Mouse (Mus musculus) MEL (cell line): ENCODE measurements around the gene Gtpbp8. TPM values are rescaled to one million over a fixed set of nuclear protein-coding genes. Genes with fewer than 3 reads are reported as not detected.

Experiments used
- DNase-seq: peaks from one replicate; pipeline ENCODE4 v3.0.0; 2011; ENCODE audit warnings: low read depth, low spot score
- H3K27ac ChIP-seq: 2 replicates; pipeline ENCODE4 v1.5.1; 2012; ENCODE audit warnings: low read depth, mild to moderate bottlenecking, control low read depth, low read length, moderate library complexity; ENCODE audit not compliant: control insufficient read depth
- H3K27me3 ChIP-seq, 2 experiments: fragments of 150-350 bp in 1 of 2; sonication (generic) in 1 of 2; 2 replicates each; pipeline ENCODE4 v1.6.1; 2012; ENCODE audit warnings: low read length in 2 of 2, mild to moderate bottlenecking in 2 of 2, improper control_type of control experiment in 1 of 2, moderate library complexity in 1 of 2; ENCODE audit not compliant: insufficient read depth in 2 of 2, control insufficient read depth in 1 of 2
- H3K36me3 ChIP-seq, 2 experiments: 2 replicates each; pipeline ENCODE4 v1.6.1; 2012 to 2014; ENCODE audit warnings: low read length in 2 of 2, improper control_type of control experiment in 1 of 2, inconsistent platforms in 1 of 2, mild to moderate bottlenecking in 1 of 2; ENCODE audit not compliant: insufficient read depth in 2 of 2, control insufficient read depth in 1 of 2
- H3K4me1 ChIP-seq, 2 experiments: fragments of 150-350 bp in 1 of 2; sonication (generic) in 1 of 2; 2 replicates each; pipeline ENCODE4 v1.6.1; 2012; ENCODE audit warnings: low read length in 2 of 2, improper control_type of control experiment in 1 of 2, mild to moderate bottlenecking in 1 of 2; ENCODE audit not compliant: insufficient read depth in 2 of 2, control insufficient read depth in 1 of 2
- H3K4me3 ChIP-seq, 2 experiments: fragments of 150-350 bp in 1 of 2; sonication (generic) in 1 of 2; 2 replicates each; pipeline ENCODE4 v1.5.1; 2012; ENCODE audit warnings: low read depth in 2 of 2, low read length in 2 of 2, mild to moderate bottlenecking in 2 of 2, moderate library complexity in 2 of 2, control low read depth in 1 of 2, improper control_type of control experiment in 1 of 2; ENCODE audit not compliant: control insufficient read depth in 1 of 2, insufficient read depth in 1 of 2
- H3K79me2 ChIP-seq: 2 replicates; pipeline ENCODE4 v1.6.1; 2012; ENCODE audit warnings: mild to moderate bottlenecking, low read length, moderate library complexity; ENCODE audit not compliant: control insufficient read depth, poor library complexity, insufficient read depth
- H3K9ac ChIP-seq: 2 replicates; pipeline ENCODE4 v1.6.1; 2012; ENCODE audit warnings: low read depth, mild to moderate bottlenecking, control low read depth, low read length, moderate library complexity; ENCODE audit not compliant: control insufficient read depth, poor library complexity, severe bottlenecking
- H3K9me3 ChIP-seq: fragments of 150-350 bp; sonication (generic); replicated peaks from 2 replicates; pipeline ENCODE4 v1.6.1; 2012; ENCODE audit warnings: mild to moderate bottlenecking, low read length, improper control_type of control experiment, moderate library complexity; ENCODE audit not compliant: insufficient read depth
- BHLHE40 ChIP-seq: IDR thresholded peaks from 2 replicates; pipeline ENCODE4 v1.6.1; 2012; ENCODE audit warnings: low read depth, mild to moderate bottlenecking, inconsistent platforms, low read length, improper control_type of control experiment, borderline replicate concordance
- E2F4 ChIP-seq: IDR thresholded peaks from 2 replicates; pipeline ENCODE4 v1.6.1; 2011; ENCODE audit warnings: low read depth, low read length, improper control_type of control experiment, borderline replicate concordance
- EP300 ChIP-seq, 2 experiments: IDR thresholded peaks; 2 replicates each; pipeline ENCODE4 v1.6.1; 2011; ENCODE audit warnings: improper control_type of control experiment in 2 of 2, low read length in 2 of 2, low read depth in 1 of 2, mild to moderate bottlenecking in 1 of 2
- ETS1 ChIP-seq: IDR thresholded peaks from 2 replicates; pipeline ENCODE4 v1.6.1; 2012; ENCODE audit warnings: low read depth, mild to moderate bottlenecking, inconsistent platforms, low read length, improper control_type of control experiment, moderate library complexity
- GATA1 ChIP-seq: IDR thresholded peaks from 2 replicates; pipeline ENCODE4 v1.6.1; 2011; ENCODE audit warnings: low read depth, low read length, improper control_type of control experiment
- HCFC1 ChIP-seq: IDR thresholded peaks from 2 replicates; pipeline ENCODE4 v1.6.1; 2012; ENCODE audit warnings: low read depth, mild to moderate bottlenecking, inconsistent platforms, low read length, improper control_type of control experiment, moderate library complexity
- JUND ChIP-seq: IDR thresholded peaks from 2 replicates; pipeline ENCODE4 v1.6.1; 2011; ENCODE audit warnings: low read depth, mild to moderate bottlenecking, improper control_type of control experiment, low read length
- MAX ChIP-seq: IDR thresholded peaks from 2 replicates; pipeline ENCODE4 v1.6.1; 2011; ENCODE audit warnings: low read length, improper control_type of control experiment
- MAZ ChIP-seq: IDR thresholded peaks from 2 replicates; pipeline ENCODE4 v1.6.1; 2012; ENCODE audit warnings: low read depth, mild to moderate bottlenecking, inconsistent platforms, low read length, improper control_type of control experiment
- MYB ChIP-seq: IDR thresholded peaks from 2 replicates; pipeline ENCODE4 v1.6.1; 2011; ENCODE audit warnings: mild to moderate bottlenecking, low read depth, low read length, improper control_type of control experiment
- NELFE ChIP-seq: IDR thresholded peaks from 2 replicates; pipeline ENCODE4 v1.6.1; 2011; ENCODE audit warnings: low read depth, low read length, improper control_type of control experiment
- POLR2A ChIP-seq, 2 experiments: IDR thresholded peaks; 2 replicates each; pipeline ENCODE4 v1.6.1; 2011 to 2012; ENCODE audit warnings: low read length in 2 of 2, mild to moderate bottlenecking in 2 of 2, control low read depth in 1 of 2, improper control_type of control experiment in 1 of 2, low read depth in 1 of 2, moderate library complexity in 1 of 2; ENCODE audit not compliant: control insufficient read depth in 1 of 2, insufficient read depth in 1 of 2, poor library complexity in 1 of 2
- POLR2AphosphoS2 ChIP-seq: IDR thresholded peaks from 2 replicates; pipeline ENCODE4 v1.6.1; 2011; ENCODE audit warnings: low read length, improper control_type of control experiment
- POLR2AphosphoS5 ChIP-seq: IDR thresholded peaks from 2 replicates; pipeline ENCODE4 v1.6.1; 2012; ENCODE audit warnings: low read depth, borderline replicate concordance, mild to moderate bottlenecking, inconsistent platforms, low read length, moderate library complexity, mixed read lengths
- RCOR1 ChIP-seq: IDR thresholded peaks from 2 replicates; pipeline ENCODE4 v1.6.1; 2012; ENCODE audit warnings: low read depth, mild to moderate bottlenecking, inconsistent platforms, low read length, improper control_type of control experiment
- SMC3 ChIP-seq: IDR thresholded peaks from 2 replicates; pipeline ENCODE4 v1.6.1; 2011; ENCODE audit warnings: low read depth, low read length, improper control_type of control experiment
- ZKSCAN1 ChIP-seq: IDR thresholded peaks from 2 replicates; pipeline ENCODE4 v1.6.1; 2012; ENCODE audit warnings: low read depth, mild to moderate bottlenecking, inconsistent platforms, low read length, improper control_type of control experiment, moderate library complexity
- ZNF384 ChIP-seq: IDR thresholded peaks from 2 replicates; pipeline ENCODE4 v1.6.1; 2012; ENCODE audit warnings: low read depth, mild to moderate bottlenecking, inconsistent platforms, low read length, improper control_type of control experiment
- polyA plus RNA-seq, 2 experiments: library from polyadenylated mRNA; stranded (reverse) in 1 of 2; unstranded in 1 of 2; fragments of >175 nt in 1 of 2; fragments of >200 nt in 1 of 2; gene quantifications; 2 replicates each; pipeline versions ENCODE4 v1.2.1 to v1.2.4; 2012; ENCODE audit warnings: low replicate concordance in 2 of 2, low read depth in 1 of 2; ENCODE audit not compliant: insufficient read length in 2 of 2, insufficient read depth in 1 of 2, missing spikeins in 1 of 2
- total RNA-seq: library from RNA; depleted of rRNA; stranded (reverse); fragments of 300-350 nt; gene quantifications from 2 replicates; pipeline ENCODE4 v1.2.3, GENCODE M21; 2012

Gene Gtpbp8
- total and polyA plus RNA-seq, 3 experiments: 10.7 to 14.4 TPM; not detected in 1

DNA sequence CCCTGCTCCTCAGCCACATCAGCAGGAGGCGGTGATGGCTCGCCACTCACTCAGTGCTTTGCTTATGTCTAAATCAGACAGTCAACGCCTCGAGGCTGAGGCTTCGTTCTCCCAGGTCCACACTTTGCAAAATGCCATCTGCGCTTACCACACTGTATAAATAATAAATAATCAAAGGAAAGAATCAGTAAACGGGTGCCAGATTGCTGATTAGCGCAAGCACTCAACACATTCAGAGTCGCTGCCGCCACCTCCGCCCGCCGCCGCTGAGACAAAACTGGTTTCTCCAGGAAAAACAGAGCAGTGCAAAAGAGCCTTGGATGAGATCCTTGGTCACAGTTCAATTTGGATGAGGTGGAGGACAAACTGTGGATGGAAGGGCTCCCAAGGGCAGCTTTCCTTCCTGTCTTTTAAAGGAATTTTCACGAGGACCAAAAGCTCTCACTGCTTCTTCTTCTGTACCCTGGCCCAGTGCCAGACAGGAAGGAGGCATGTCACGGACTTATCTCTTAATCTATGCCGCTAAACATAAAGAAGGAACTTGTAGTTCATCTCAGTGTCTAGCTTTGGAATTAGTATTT lies 54.5 kb downstream of the Gtpbp8 start:
- peak overlapping the region; percentile 10 to 51 for H3K4me3 ChIP-seq
- H3K4me1 ChIP-seq: peaks cover 3 to 16% of the 10 kb centered on the region in 2 experiments; a peak in 2 of 4 replicates
- peak; percentile 91 for DNase-seq
- no peaks in the 10 kb centered on the region for H3K9me3 ChIP-seq
- H3K27ac ChIP-seq: no peak overlapping the region
- TF ChIP-seq ZNF384: no peak
- peak; percentile 87 for TF ChIP-seq GATA1
- TF ChIP-seq POLR2AphosphoS5: no peak
- TF ChIP-seq HCFC1: peak; percentile 32; the same call in 1 of the 2 replicates
- peak; percentile 42; the same call in 1 of the 2 replicates for TF ChIP-seq RCOR1
- peak; percentile 34 to 52; a peak in 2 of 4 replicates for TF ChIP-seq EP300 (IDR thresholded peaks at IDR 0.05; ENCODE audit: low read depth in 1 of 2, low read length in 2 of 2)
- peak; percentile 51; the same call in 1 of the 2 replicates for TF ChIP-seq ETS1
- TF ChIP-seq MAX: 0 out of 2 replicates have a peak, but pooled peaks have one; percentile 16
- peaks cover 0 to 6% of the 10 kb centered on the region in 2 experiments; a peak in 2 of 4 replicates for H3K36me3 ChIP-seq
- no peaks in the 10 kb centered on the region for H3K79me2 ChIP-seq
- peak overlapping the region; percentile 44; the same call in 1 of the 2 replicates for H3K9ac ChIP-seq
- H3K27me3 ChIP-seq: peaks cover 0 to 2% of the 10 kb centered on the region in 2 experiments; a peak in 3 of 4 replicates

DNA sequence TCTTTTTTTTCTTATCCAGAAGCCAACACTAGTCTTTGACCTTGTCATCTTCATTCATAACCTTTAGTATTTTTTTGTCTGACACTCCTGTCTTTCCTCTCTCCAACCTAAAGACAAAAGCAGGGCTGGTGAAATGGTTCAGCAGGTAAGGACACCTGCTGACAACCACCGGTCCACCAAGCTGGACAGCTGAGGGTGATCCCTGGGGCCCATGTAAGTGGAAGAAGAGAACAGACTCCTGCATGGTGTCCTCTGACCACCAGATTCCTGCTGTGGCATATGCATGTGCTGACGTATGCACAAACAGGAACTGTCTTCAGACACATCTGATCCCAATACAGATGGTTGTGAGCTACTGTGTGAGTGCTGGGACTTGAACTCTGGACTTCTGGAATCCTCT lies 55.1 kb downstream of the Gtpbp8 start:
- no peak overlapping the region for H3K27ac ChIP-seq
- H3K9ac ChIP-seq: no peak overlapping the region
- peaks cover 3 to 16% of the 10 kb centered on the region in 2 experiments; a peak in 2 of 4 replicates for H3K4me1 ChIP-seq
- H3K4me3 ChIP-seq: no peak overlapping the region
- peaks cover 0 to 6% of the 10 kb centered on the region in 2 experiments; a peak in 2 of 4 replicates for H3K36me3 ChIP-seq
- no peaks in the 10 kb centered on the region for H3K79me2 ChIP-seq
- peaks cover 0 to 2% of the 10 kb centered on the region in 2 experiments; a peak in 3 of 4 replicates for H3K27me3 ChIP-seq
- no peak for DNase-seq
- no peaks in the 10 kb centered on the region for H3K9me3 ChIP-seq
- TF ChIP-seq MAZ (no peak), NELFE (no peak), BHLHE40 (no peak), ZKSCAN1 (no peak), SMC3 (no peak), E2F4 (no peak), ZNF384 (no peak), MYB (no peak), POLR2AphosphoS5 (no peak), JUND (no peak), POLR2AphosphoS2 (no peak), POLR2A (IDR thresholded peaks at IDR 0.05; ENCODE audit: control insufficient read depth in 1 of 2, insufficient read depth in 1 of 2, low read depth in 1 of 2, low read length in 2 of 2, poor library complexity in 1 of 2) (no peak), RCOR1 (no peak)
